Mouse (Mus musculus) kidney, adult 10 weeks (tissue): ENCODE data around the gene Tppp2. TPM values are rescaled to one million over a fixed set of nuclear protein-coding genes. Genes with fewer than 3 reads are reported as not detected.

Experiments
- polyA plus RNA-seq: library from polyadenylated mRNA; stranded (reverse); fragments of 350-450 nt; fragmentation: Illumina TruSeq; extraction: RNeasy Lipid Tissue Mini Kit (QIAGEN cat#74804); gene quantifications from one replicate; pipeline ENCODE4 v1.2.3, GENCODE M21; 2014; ENCODE audit warnings: low read depth, low replicate concordance

Gene Tppp2
- not detected for polyA plus RNA-seq

GRCm38 (mm10) chr14:51918125-51918524, at the start of gene Tppp2:
Gene Tppp2, plus strand, starts transcription at chr14:51918425.

GRCm38 (mm10) chr14:51884598-51885331, 33.5 kb upstream of the Tppp2 start, which contains the start of gene Mettl17:
Gene Mettl17, plus strand, starts transcription at chr14:51884842.

GRCm38 (mm10) chr14:51892191-51892939, 25.9 kb upstream of the Tppp2 start, which contains the start of gene Slc39a2:
Gene Slc39a2, plus strand, starts transcription at chr14:51892889.

GRCm38 (mm10) chr14:51913960-51914762, 4.1 kb upstream of the Tppp2 start, which contains the start of gene Ndrg2:
Gene Ndrg2, minus strand, starts transcription at chr14:51914158.

GRCm38 (mm10) chr14:51922571-51922865, 4.3 kb downstream of the Tppp2 start, which contains the start of gene Rnase13:
Gene Rnase13, minus strand, starts transcription at chr14:51922773.

Other genes with a start within 250 kb of the Tppp2 start
- gene Gm17079, start 223.0 kb upstream of the Tppp2 start, polyA plus RNA-seq = not detected
- not detected for gene Gm5800, start 201.2 kb upstream of the Tppp2 start, polyA plus RNA-seq
- not detected for gene Ang4, start 144.8 kb upstream of the Tppp2 start, polyA plus RNA-seq
- gene AY358078, start 118.4 kb upstream of the Tppp2 start, polyA plus RNA-seq = not detected
- gene Ear6, start 64.7 kb upstream of the Tppp2 start, polyA plus RNA-seq = not detected
- gene Mettl17, start 33.6 kb upstream of the Tppp2 start, polyA plus RNA-seq = 1.9 TPM
- gene Slc39a2, start 25.5 kb upstream of the Tppp2 start, polyA plus RNA-seq = 0.16 TPM
- gene Ndrg2, start 4.3 kb upstream of the Tppp2 start, polyA plus RNA-seq = 188 TPM
- gene Rnase13, start 4.3 kb downstream of the Tppp2 start, polyA plus RNA-seq = not detected
- gene Arhgef40, start 66.3 kb downstream of the Tppp2 start, polyA plus RNA-seq = 1.1 TPM
- gene Tmem253, start 97.2 kb downstream of the Tppp2 start, polyA plus RNA-seq = not detected
- gene Zfp219, start 102.3 kb downstream of the Tppp2 start, polyA plus RNA-seq = 0.77 TPM
- gene Olfr221, start 124.0 kb downstream of the Tppp2 start, polyA plus RNA-seq = not detected
- gene Hnrnpc, start 185.6 kb downstream of the Tppp2 start, polyA plus RNA-seq = 256 TPM
- gene Rpgrip1, start 192.3 kb downstream of the Tppp2 start, polyA plus RNA-seq = 5.9 TPM